Mouse (Mus musculus) spleen, adult 10 weeks (tissue): ENCODE results near the gene Adamtsl2. TPM values are rescaled to one million over a fixed set of nuclear protein-coding genes. Genes with fewer than 3 reads are reported as not detected.

Source experiments
- polyA plus RNA-seq: library from polyadenylated mRNA; stranded (reverse); fragments of 350-450 nt; fragmentation: Illumina TruSeq; extraction: RNeasy Lipid Tissue Mini Kit (QIAGEN cat#74804); gene quantifications from one replicate; pipeline ENCODE4 v1.2.3, GENCODE M21; 2015; ENCODE audit warnings: low replicate concordance; ENCODE audit not compliant: insufficient read depth

The Adamtsl2 gene
- polyA plus RNA-seq, result 10.1 TPM

DNA sequence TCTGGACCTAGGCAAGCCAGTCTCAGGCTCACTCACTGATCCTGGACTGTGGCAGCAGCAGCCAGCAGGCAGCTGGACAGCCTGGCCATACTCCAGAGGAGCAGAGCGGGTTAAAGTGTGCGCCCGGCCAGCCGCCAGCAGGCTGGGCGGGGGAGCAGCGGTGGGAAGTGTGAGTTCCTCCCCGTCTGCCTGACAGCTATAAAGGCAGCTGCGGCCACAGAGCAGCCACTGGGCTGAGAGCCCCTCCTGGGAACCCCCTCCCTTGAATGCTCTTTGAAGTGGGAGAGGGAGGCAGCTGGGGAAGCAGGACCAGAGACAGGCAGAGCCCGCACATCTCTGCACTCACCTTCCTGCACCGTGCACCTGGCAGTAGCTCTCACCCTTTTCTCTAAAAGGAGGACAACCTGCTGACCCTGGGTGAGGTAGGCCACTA, at the start of gene Adamtsl2:
Gene Adamtsl2, plus strand, starts transcription at position 228 of the 433 bp plus-strand sequence.

DNA sequence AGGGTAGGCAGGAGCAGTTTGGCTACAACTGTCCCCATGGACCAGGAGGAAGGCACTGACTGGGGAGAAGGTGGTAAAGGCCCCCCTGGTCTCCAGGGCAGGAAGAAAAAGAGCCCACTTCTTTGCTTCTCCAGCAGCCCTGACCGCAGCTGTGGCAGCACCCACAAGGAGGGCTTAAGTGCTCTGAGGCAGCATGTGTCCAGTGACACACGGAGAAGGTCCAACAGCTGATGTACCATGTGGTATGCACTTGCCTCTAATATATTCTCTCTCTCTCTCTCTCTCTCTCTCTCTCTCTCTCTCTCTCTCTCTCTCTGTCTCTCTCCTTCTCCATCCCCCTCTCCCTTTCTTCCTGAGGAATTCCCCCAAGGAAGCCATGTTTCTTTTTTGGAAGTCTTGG, 7.2 kb upstream of the Adamtsl2 start, which contains the start of gene Mymk:
Gene Mymk, minus strand, starts transcription at position 202 of the 400 bp plus-strand sequence.

DNA sequence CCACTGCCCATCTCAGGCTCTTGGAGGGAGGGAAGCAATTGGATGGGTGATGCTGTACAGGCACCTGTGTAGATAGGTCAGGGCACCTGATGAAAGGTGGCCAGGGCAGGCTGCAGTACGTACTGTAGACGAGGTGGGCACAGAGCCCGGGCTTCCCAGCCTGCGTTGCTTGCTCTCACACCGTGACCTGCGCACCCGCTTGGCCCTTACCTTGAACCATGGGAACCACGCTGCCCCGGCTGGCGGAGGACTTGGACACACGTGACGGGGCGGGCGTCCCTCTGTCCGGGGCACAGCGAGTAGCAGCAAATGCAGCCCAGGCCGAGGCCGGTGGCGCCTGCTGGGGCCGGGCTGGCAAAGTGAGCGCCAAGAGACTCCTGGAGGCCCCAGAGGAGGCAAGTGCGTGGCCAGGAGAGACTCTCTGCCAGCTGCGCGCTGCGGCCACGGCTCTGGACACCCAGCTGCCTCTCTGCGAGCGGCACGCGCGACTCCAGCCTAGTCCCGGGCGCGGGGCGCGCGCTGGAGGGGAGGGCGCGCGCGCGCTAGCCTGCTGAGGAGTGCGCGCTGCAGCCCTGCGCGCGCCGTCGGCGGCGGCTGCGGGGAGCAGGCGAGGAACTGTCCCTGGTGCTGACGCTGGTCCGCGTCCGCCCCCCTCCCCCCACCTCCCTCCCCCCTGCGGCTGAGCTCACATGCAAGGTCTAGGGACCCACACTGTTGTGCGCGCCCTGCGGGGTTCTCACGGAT, 62.9 kb downstream of the Adamtsl2 start, which contains the start of gene Fam163b:
Gene Fam163b, minus strand, starts transcription at position 542 of the 744 bp plus-strand sequence.

Other genes with a start within 250 kb of the Adamtsl2 start
- gene Abo, start 214.4 kb upstream of the Adamtsl2 start, polyA plus RNA-seq, result not detected
- gene Surf6, start 176.5 kb upstream of the Adamtsl2 start, polyA plus RNA-seq, result 33.4 TPM
- 19.2 TPM for gene Med22, start 168.7 kb upstream of the Adamtsl2 start, polyA plus RNA-seq
- gene Rpl7a, start 168.6 kb upstream of the Adamtsl2 start, polyA plus RNA-seq, result 923 TPM
- gene Surf2, start 163.0 kb upstream of the Adamtsl2 start, polyA plus RNA-seq, result 63.0 TPM
- gene Surf1, start 162.8 kb upstream of the Adamtsl2 start, polyA plus RNA-seq, result 103 TPM
- gene Surf4, start 145.5 kb upstream of the Adamtsl2 start, polyA plus RNA-seq, result 68.3 TPM
- gene Stkld1, start 145.3 kb upstream of the Adamtsl2 start, polyA plus RNA-seq, result 0.40 TPM
- gene Rexo4, start 115.0 kb upstream of the Adamtsl2 start, polyA plus RNA-seq, result 108 TPM
- 0.75 TPM for gene Adamts13, start 106.0 kb upstream of the Adamtsl2 start, polyA plus RNA-seq
- gene Cacfd1, start 69.5 kb upstream of the Adamtsl2 start, polyA plus RNA-seq, result 32.7 TPM
- gene Slc2a6, start 51.4 kb upstream of the Adamtsl2 start, polyA plus RNA-seq, result 2.7 TPM
- gene Mymk, start 7.2 kb upstream of the Adamtsl2 start, polyA plus RNA-seq, result 0.54 TPM
- not detected for gene Fam163b, start 63.1 kb downstream of the Adamtsl2 start, polyA plus RNA-seq
- gene Dbh, start 85.9 kb downstream of the Adamtsl2 start, polyA plus RNA-seq, result not detected
- gene Sardh, start 169.0 kb downstream of the Adamtsl2 start, polyA plus RNA-seq, result 2.2 TPM